Mouse (Mus musculus) megakaryocyte, embryonic 14.5 days (primary cell): ENCODE results near the gene Agpat2.

Experiments
- FLI1 ChIP-seq: IDR thresholded peaks from 2 replicates; pipeline ENCODE4 v1.6.1; 2012; ENCODE audit warnings: low read length, inconsistent platforms, mixed read lengths
- GATA1 ChIP-seq: IDR thresholded peaks from 3 replicates; pipeline ENCODE4 v1.6.1; 2012; ENCODE audit warnings: mixed read lengths, low read length, inconsistent platforms, borderline replicate concordance

DNA sequence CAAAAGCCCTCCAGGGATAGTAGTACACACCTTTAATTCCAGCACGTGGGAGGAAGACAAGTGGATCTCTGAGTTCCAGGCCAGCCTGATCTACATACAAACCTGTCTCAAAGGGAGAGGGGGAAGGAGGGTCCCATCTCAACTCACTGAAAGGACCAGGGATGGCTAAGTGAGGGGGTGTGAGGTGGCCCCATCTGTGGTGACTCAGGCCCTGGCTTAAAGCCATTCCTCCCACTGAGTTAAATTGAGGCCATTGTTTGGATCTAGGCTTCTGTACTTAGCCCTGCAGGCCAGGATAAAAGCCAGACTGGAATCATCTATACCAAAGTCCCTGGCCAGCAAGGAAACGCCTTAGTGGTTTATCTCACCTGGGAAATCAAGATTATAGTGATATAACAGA lies 17.0 kb upstream of the Agpat2 start:
- no peak for TF ChIP-seq GATA1
- no peak for TF ChIP-seq FLI1
